Mouse (Mus musculus) bone marrow, adult 2 months (tissue): ENCODE results near the gene Tm4sf20.

Source experiments
- CTCF ChIP-seq: fragments of 200-500 bp; IDR thresholded peaks from 2 replicates; pipeline ENCODE4 v1.5.1; 2011; ENCODE audit warnings: low read length, control low read depth; ENCODE audit not compliant: control insufficient read depth, insufficient read depth
- POLR2A ChIP-seq: fragments of 200-500 bp; IDR thresholded peaks from 2 replicates; pipeline ENCODE4 v1.6.1; 2011; ENCODE audit warnings: low read depth, mild to moderate bottlenecking, control low read depth, low read length, borderline replicate concordance; ENCODE audit not compliant: control insufficient read depth

- no peak for TF ChIP-seq POLR2A
- peak; percentile 73 for TF ChIP-seq CTCF
These were observed 35.3 kb upstream of the Tm4sf20 start for GRCm38 (mm10) chr1:82803608-82804007.
